Mouse (Mus musculus): ENCODE results near the gene H2-Q7. TPM values are rescaled to one million over a fixed set of nuclear protein-coding genes. Genes with fewer than 3 reads are reported as not detected.

H2-Q7 gene
- polyA plus RNA-seq, 1 experiment from 2014 or later = 3.6 TPM

GRCm38 (mm10) chr17:35490320-35490719, 51.4 kb downstream of the H2-Q7 start:
- no peak overlapping the region for H3K4me3 ChIP-seq (replicated peaks; ENCODE audit: low read length)
- H3K27me3 ChIP-seq (ENCODE audit: control insufficient read depth, insufficient read depth, low read length) = no peaks in the 10 kb centered on the region
- no peak overlapping the region for H3K27ac ChIP-seq (ENCODE audit: low read length)
- H3K9ac ChIP-seq (ENCODE audit: low read length) = no peak overlapping the region
- H3K4me1 ChIP-seq (ENCODE audit: control insufficient read depth, insufficient read depth, low read length) = no peaks in the 10 kb centered on the region
- WGBS = 73% methylated on average over 5 of the region's 5 CpGs
- no peak for ATAC-seq (ENCODE audit: insufficient read depth, low FRiP score)
- no peak overlapping the region for H3K4me2 ChIP-seq (ENCODE audit: low read depth, low read length)
- H3K36me3 ChIP-seq (ENCODE audit: control insufficient read depth, insufficient read depth, low read length) = no peaks in the 10 kb centered on the region
- H3K9me3 ChIP-seq (replicated peaks; ENCODE audit: control insufficient read depth, low read length) = no peaks in the 10 kb centered on the region

Other genes starting within 250 kb of the H2-Q7 start
- gene Ltb, start 244.7 kb upstream of the H2-Q7 start, polyA plus RNA-seq (2015; fragmentation: Nextera tagmentation; extraction: Ambion mirVana) = 2.0 TPM in 2 replicates
- gene Tnf, start 237.1 kb upstream of the H2-Q7 start, polyA plus RNA-seq (2015; fragmentation: Nextera tagmentation; extraction: Ambion mirVana) = 0.32 TPM in 1 of 2 replicates, not detected in the other
- gene Lta, start 233.8 kb upstream of the H2-Q7 start, polyA plus RNA-seq (2015; fragmentation: Nextera tagmentation; extraction: Ambion mirVana) = 0.44 and 0.46 TPM in 2 replicates
- 0.27 TPM in 1 of 2 replicates, not detected in the other for gene Gm16181, start 218.3 kb upstream of the H2-Q7 start, polyA plus RNA-seq (2015; fragmentation: Nextera tagmentation; extraction: Ambion mirVana)
- 6.0 and 6.8 TPM in 2 replicates for gene Atp6v1g2, start 205.5 kb upstream of the H2-Q7 start, polyA plus RNA-seq (2015; fragmentation: Nextera tagmentation; extraction: Ambion mirVana)
- gene Nfkbil1, start 203.4 kb upstream of the H2-Q7 start, polyA plus RNA-seq (2015; fragmentation: Nextera tagmentation; extraction: Ambion mirVana) = 6.4 and 8.8 TPM in 2 replicates
- gene Ddx39b, start 197.4 kb upstream of the H2-Q7 start, polyA plus RNA-seq (2015; fragmentation: Nextera tagmentation; extraction: Ambion mirVana) = 340 and 353 TPM in 2 replicates
- gene H2-D1, start 176.4 kb upstream of the H2-Q7 start, polyA plus RNA-seq (2015; fragmentation: Nextera tagmentation; extraction: Ambion mirVana) = 169 and 219 TPM in 2 replicates
- 0.74 and 0.75 TPM in 2 replicates for gene H2-Q1, start 118.8 kb upstream of the H2-Q7 start, polyA plus RNA-seq (2015; fragmentation: Nextera tagmentation; extraction: Ambion mirVana)
- gene H2-Q2, start 96.9 kb upstream of the H2-Q7 start, polyA plus RNA-seq (2015; fragmentation: Nextera tagmentation; extraction: Ambion mirVana) = 15.0 and 16.3 TPM in 2 replicates
- 2.2 and 2.6 TPM in 2 replicates for gene H2-Q4, start 59.5 kb upstream of the H2-Q7 start, polyA plus RNA-seq (2015; fragmentation: Nextera tagmentation; extraction: Ambion mirVana)
- gene H2-Q6, start 14.3 kb upstream of the H2-Q7 start, polyA plus RNA-seq (2015; fragmentation: Nextera tagmentation; extraction: Ambion mirVana) = 0.86 and 1.1 TPM in 2 replicates
- 17.9 and 22.4 TPM in 2 replicates for gene H2-Q10, start 30.9 kb downstream of the H2-Q7 start, polyA plus RNA-seq (2015; fragmentation: Nextera tagmentation; extraction: Ambion mirVana)
- gene Pou5f1, start 66.9 kb downstream of the H2-Q7 start, polyA plus RNA-seq (2015; fragmentation: Nextera tagmentation; extraction: Ambion mirVana) = not detected in 2 replicates
- 79.6 and 83.1 TPM in 2 replicates for gene Tcf19, start 77.7 kb downstream of the H2-Q7 start, polyA plus RNA-seq (2015; fragmentation: Nextera tagmentation; extraction: Ambion mirVana)
- gene Cchcr1, start 77.9 kb downstream of the H2-Q7 start, polyA plus RNA-seq (2015; fragmentation: Nextera tagmentation; extraction: Ambion mirVana) = 17.5 and 19.4 TPM in 2 replicates
- gene Psors1c2, start 94.0 kb downstream of the H2-Q7 start, polyA plus RNA-seq (2015; fragmentation: Nextera tagmentation; extraction: Ambion mirVana) = 1.3 and 2.0 TPM in 2 replicates
- 7.7 and 24.9 TPM in 2 replicates for gene Cdsn, start 113.0 kb downstream of the H2-Q7 start, polyA plus RNA-seq (2015; fragmentation: Nextera tagmentation; extraction: Ambion mirVana)
- 115 and 211 TPM in 2 replicates for gene 2300002M23Rik, start 128.3 kb downstream of the H2-Q7 start, polyA plus RNA-seq (2015; fragmentation: Nextera tagmentation; extraction: Ambion mirVana)
- 10.2 and 14.0 TPM in 2 replicates for gene Sfta2, start 162.4 kb downstream of the H2-Q7 start, polyA plus RNA-seq (2015; fragmentation: Nextera tagmentation; extraction: Ambion mirVana)
- 2.9 and 4.5 TPM in 2 replicates for gene Gm9573, start 187.5 kb downstream of the H2-Q7 start, polyA plus RNA-seq (2015; fragmentation: Nextera tagmentation; extraction: Ambion mirVana)
- gene Mucl3, start 204.5 kb downstream of the H2-Q7 start, polyA plus RNA-seq (2015; fragmentation: Nextera tagmentation; extraction: Ambion mirVana) = 71.0 and 145 TPM in 2 replicates
- 17.2 and 17.4 TPM in 2 replicates for gene Vars2, start 228.4 kb downstream of the H2-Q7 start, polyA plus RNA-seq (2015; fragmentation: Nextera tagmentation; extraction: Ambion mirVana)
- 38.6 and 41.5 TPM in 2 replicates for gene Gtf2h4, start 234.6 kb downstream of the H2-Q7 start, polyA plus RNA-seq (2015; fragmentation: Nextera tagmentation; extraction: Ambion mirVana)

All from stomach, embryonic 16.5 days (tissue).